Mouse (Mus musculus) adrenal gland, postnatal 10 days (tissue): ENCODE data around the gene Gfi1b. TPM values are rescaled to one million over a fixed set of nuclear protein-coding genes. Genes with fewer than 3 reads are reported as not detected.
A peak's percentile ranks its signal among the peaks of the same experiment; 100 is the strongest.

Experiments
- DNase-seq: peaks from one replicate; pipeline ENCODE4 v3.0.0; 2021; ENCODE audit warnings: mixed read lengths
- total RNA-seq, 2 experiments: library from RNA; stranded (reverse); gene quantifications; 2 replicates each; pipeline ENCODE4 v1.2.3; 2021

Gene Gfi1b
- total RNA-seq, 2 experiments from 2014 or later = 0.66 to 4.4 TPM

GRCm38 (mm10) chr2:28598692-28599568, 22.9 kb downstream of the Gfi1b start:
- no peak for DNase-seq

DNA sequence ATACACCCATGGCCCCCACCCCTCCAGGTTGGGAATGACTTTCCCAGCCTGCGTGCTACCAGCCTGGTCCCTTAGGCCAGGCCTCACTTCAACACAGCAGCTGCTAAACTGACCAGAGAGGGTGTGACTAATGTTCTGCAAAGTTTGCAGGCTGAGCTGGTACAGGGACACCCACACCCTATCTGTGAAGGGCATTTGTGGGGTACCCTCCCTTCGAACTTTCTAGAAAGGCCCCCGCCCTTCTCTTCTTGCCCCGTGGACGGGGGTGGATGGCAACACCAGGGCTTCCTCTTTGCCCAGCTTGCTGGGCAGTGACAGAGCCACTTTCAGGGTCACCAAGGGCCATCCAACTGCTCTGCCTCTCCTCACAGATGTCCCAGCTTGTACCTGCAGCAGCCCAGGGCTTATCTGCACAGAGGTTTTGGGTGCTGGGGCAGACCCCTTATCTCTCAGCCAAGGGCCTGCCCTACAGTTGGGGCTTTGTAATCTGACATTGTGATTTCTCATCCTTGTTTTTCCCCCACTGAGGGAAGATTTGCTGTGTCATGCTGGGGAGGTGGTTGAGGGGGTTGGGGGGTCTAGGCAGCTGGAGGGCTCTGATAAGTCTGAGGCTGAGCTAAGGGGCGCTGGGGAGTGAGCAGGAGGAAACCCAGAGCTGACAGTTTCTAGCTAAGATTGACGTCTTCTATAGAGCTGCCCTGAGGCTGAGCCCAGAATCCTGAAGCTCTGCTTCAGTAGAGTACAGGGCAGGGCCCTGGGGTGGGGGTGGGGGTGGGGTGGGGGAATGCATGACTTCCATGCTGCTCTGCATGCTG, 23.8 kb downstream of the Gfi1b start:
- no peak for DNase-seq

DNA sequence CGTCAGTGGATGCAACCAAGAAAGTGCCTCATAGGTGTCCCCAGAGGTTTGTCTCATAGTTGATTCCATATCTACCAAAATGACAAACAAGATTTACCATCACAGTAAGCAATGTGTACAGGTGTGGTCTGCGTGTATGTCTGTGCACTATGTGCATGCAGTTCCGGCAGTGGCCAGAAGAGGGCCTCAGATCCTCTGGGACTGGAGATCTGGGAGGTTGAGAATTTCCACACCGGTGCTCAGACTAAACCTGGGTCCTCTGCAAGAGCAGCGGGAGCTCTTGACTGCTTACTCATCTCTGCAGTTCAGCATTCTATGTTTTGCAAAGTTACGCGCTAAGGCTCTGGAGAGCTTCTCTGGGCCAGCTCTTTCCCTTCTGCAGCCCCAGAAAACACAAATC, 24.8 kb downstream of the Gfi1b start:
- DNase-seq = no peak

- DNase-seq = no peak
Observed at GRCm38 (mm10) chr2:28596021-28596420, 25.8 kb downstream of the Gfi1b start.

- DNase-seq = peak; percentile 81
Observed at GRCm38 (mm10) chr2:28592809-28593208, 29.0 kb downstream of the Gfi1b start.

DNA sequence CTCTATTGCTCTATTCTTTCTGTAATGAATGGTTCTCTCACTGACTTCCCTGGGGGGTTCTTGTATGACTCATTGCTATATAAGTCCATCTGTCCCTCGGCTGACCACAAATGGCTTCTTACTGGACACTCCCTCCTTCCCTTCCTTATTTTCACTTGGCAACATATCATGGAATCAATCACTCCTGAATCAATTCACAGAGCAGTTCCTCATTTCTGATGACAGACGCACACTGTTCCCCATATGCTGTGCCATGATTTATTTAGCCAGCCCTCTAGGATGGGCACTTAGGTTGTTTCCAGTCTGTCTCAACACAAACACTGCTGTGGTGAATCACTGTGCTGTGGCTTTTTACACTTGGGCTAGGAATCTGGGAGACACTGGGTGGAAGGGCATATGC, 30.3 kb downstream of the Gfi1b start:
- DNase-seq = no peak

- no peak for DNase-seq
Observed at GRCm38 (mm10) chr2:28588574-28588973, 33.2 kb downstream of the Gfi1b start.

DNA sequence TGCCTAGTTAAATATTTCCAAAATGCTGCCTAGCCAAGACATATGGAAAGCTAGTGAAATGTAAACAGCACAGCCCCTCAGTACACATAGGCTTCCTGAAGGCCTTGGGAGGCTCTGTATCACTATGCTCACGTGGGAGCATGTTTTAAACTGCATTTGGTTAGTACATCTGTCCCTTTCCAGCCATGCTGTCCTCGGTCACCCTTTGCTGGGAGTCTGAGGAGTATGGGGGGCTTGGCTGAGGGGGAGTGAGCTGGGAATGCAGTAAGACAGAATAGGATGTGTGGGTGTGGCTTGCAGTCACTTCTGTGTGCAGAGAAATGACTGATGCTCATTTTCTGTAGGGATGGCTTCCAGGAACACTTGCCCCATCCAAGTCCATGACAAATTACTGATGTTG, 36.1 kb downstream of the Gfi1b start:
- DNase-seq = no peak

DNA sequence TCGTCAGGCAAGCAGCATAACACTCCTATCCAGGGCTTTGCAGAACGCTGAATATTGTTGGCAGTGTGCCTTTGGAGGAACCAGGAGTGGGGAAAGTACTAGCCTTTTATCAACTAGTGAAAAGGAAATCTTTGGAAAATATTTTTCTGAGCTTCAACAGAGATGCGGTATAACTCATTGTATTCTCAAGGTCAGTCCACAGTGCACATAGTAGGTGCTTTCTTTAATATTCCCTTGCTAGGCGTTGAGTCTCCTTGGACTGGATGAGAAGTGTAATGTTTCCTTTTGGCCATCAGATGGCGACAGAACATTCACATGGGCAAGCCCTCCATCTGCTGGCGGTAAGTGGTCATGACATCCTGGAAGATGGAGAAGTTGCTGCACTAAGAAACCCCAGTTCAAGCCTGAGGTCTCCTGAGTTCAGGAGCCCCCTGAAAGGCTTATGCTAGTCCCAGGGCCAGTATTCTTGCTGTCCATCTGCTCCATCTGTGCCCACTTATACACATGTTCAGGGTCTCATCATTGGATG, 36.7 kb downstream of the Gfi1b start:
- peak; percentile 82 for DNase-seq

- DNase-seq = no peak
Observed at GRCm38 (mm10) chr2:28583651-28584050, 38.1 kb downstream of the Gfi1b start, which contains the start of gene Gtf3c5. Gene Gtf3c5, minus strand, starts transcription at chr2:28583751.

- DNase-seq = peak; percentile 92
Observed at GRCm38 (mm10) chr2:28582647-28583353, 39.0 kb downstream of the Gfi1b start.

DNA sequence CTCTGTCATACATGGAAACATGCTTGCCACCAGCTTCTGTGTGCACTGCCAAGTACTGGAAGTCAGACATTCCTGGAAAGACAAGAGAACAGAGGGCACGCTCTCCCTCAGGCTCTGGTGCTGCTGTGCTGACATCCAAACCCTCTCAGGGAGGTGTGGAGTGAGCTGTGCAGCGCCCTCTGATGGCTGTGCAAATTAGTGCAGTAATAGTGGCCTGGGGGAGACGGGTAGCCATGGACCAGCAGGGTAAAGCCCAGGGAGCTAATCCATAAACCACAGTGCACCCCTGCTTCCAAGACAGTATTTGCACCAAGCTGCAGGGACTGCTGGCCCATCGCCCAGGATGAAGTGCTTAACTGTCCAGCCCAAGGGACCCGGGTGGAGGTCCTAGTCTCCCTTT, 43.8 kb downstream of the Gfi1b start:
- DNase-seq = peak; percentile 32

- DNase-seq = no peak
Observed at GRCm38 (mm10) chr2:28576815-28577214, 45.0 kb downstream of the Gfi1b start.

DNA sequence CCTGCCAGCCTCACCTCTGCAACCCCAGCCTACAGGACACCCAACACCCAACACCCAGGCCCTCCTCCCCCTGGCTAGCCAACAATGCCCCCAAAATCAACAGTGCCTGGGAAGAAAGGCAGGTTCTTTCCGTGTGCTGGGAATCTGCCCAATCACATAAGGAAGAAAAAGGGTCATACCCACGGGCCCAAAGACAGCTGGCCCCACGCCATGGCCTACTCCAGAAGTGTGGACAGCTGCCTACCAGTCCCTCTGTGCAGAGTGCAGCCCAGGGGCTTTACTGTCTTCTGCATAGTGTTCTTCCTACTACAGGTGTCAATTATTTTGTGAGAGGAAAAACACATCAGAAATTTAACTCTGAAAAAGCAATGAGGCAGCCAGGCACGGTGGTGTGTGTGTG, 46.4 kb downstream of the Gfi1b start:
- no peak for DNase-seq

- no peak for DNase-seq
Observed at GRCm38 (mm10) chr2:28569903-28570302, 51.9 kb downstream of the Gfi1b start.

DNA sequence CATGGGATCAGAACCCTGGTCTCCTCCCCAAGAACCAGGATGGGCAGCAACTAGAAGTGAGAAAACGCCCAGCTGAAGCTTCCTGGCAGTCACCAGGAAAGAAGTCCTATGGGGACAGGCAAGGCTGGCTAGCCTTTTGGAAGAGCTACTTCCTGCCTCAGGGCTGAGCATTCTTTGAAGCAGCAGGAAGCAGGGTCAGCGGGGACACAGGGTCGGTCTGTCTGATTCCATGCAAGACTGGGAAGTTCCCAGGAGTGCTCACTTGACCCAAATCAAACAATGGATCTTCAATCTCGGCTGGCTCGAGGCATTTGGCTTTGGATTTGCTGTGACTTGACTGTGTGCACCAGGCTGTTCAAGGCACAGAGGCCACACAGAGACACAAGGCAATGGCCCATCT, 55.2 kb downstream of the Gfi1b start:
- DNase-seq = no peak

GRCm38 (mm10) chr2:28564380-28564779, 57.4 kb downstream of the Gfi1b start:
- no peak for DNase-seq

- no peak for DNase-seq
Observed at GRCm38 (mm10) chr2:28563830-28564229, 58.0 kb downstream of the Gfi1b start.

DNA sequence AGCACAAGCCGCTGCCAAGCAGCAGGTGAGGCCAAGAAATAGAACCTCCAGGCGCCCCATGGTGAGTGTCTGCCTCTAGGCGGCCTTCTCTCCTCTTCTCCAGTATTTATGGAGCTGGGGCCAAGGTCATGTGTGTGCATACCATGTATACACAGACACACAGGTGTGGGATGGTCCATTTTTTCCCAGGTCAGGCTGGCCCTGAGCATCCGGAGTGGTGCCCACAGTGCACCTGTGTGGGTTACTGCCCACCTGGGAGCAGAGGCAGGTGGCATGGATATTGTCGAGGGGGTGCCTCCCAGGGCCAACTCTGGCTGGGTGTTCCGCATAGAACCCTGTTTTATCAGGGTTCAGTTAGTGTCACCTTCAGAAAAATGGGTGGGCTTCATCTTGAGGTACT, 58.5 kb downstream of the Gfi1b start, which contains the start of gene Cel:
Gene Cel, minus strand, starts transcription at position 101 of the 400 bp plus-strand sequence.
- no peak for DNase-seq
